Mouse (Mus musculus) granulocyte monocyte progenitor cell, adult 5-6 weeks (primary cell): ENCODE data around the gene Tsnaxip1. TPM values are rescaled to one million over a fixed set of nuclear protein-coding genes. Genes with fewer than 3 reads are reported as not detected.

Source experiments
- ATAC-seq: replicated peaks from 2 replicates; pipeline ENCODE4 v1.8.0; 2016; ENCODE audit warnings: mild to moderate bottlenecking, moderate TSS enrichment, inconsistent platforms; ENCODE audit not compliant: poor library complexity, severe bottlenecking
- total RNA-seq, 2 experiments: library from RNA; stranded (forward) in 1 of 2; stranded (reverse) in 1 of 2; fragments of 200-712, 200-1000 nt in 1 of 2; fragments of >200 nt in 1 of 2; fragmentation: Nextera tagmentation in 1 of 2; gene quantifications; 2 replicates each; pipeline ENCODE4 v1.2.3; 2014 to 2017

Tsnaxip1 gene
- total RNA-seq, 2 experiments from 2014 or later: not detected

- peak; percentile 48 for ATAC-seq
Measured at GRCm38 (mm10) chr8:105858495-105858894, 31.0 kb downstream of the Tsnaxip1 start.

GRCm38 (mm10) chr8:105859314-105859713 lies 31.8 kb downstream of the Tsnaxip1 start:
- no peak for ATAC-seq

GRCm38 (mm10) chr8:105860143-105860981 lies 32.8 kb downstream of the Tsnaxip1 start, which contains the start of gene Nutf2:
Gene Nutf2 (plus strand): TSS chr8:105860580.
- peak; percentile 85 for ATAC-seq

- no peak for ATAC-seq
Measured at GRCm38 (mm10) chr8:105861951-105862350, 34.4 kb downstream of the Tsnaxip1 start.

- no peak for ATAC-seq
Measured at GRCm38 (mm10) chr8:105866364-105867029, 39.0 kb downstream of the Tsnaxip1 start.

- ATAC-seq: no peak
Measured at GRCm38 (mm10) chr8:105874301-105874700, 46.8 kb downstream of the Tsnaxip1 start.

- peak; percentile 98 for ATAC-seq
Measured at GRCm38 (mm10) chr8:105880754-105881520, 53.4 kb downstream of the Tsnaxip1 start, which contains the start of gene Edc4. Gene Edc4 (plus strand): TSS chr8:105880881.

GRCm38 (mm10) chr8:105889756-105890465 lies 62.4 kb downstream of the Tsnaxip1 start:
- ATAC-seq: no peak

GRCm38 (mm10) chr8:105890870-105891269 lies 63.3 kb downstream of the Tsnaxip1 start:
- ATAC-seq: no peak

- ATAC-seq: peak; percentile 40
Measured at GRCm38 (mm10) chr8:105892432-105892831, 64.9 kb downstream of the Tsnaxip1 start.

GRCm38 (mm10) chr8:105893339-105893738 lies 65.8 kb downstream of the Tsnaxip1 start, which contains the start of gene Nrn1l:
Gene Nrn1l (plus strand): TSS chr8:105893567.
- ATAC-seq: peak; percentile 82

Other genes with a start within 250 kb of the Tsnaxip1 start
- 55.3 and 92.8 TPM in 2 replicates for gene Ripor1, start 222.5 kb upstream of the Tsnaxip1 start, total RNA-seq (2014; fragmentation: Nextera tagmentation)
- gene Ripor1, start 222.5 kb upstream of the Tsnaxip1 start, total RNA-seq (2017): 5.4 and 10.1 TPM in 2 replicates
- 104 and 105 TPM in 2 replicates for gene Ctcf, start 191.2 kb upstream of the Tsnaxip1 start, total RNA-seq (2014; fragmentation: Nextera tagmentation)
- 84.1 and 107 TPM in 2 replicates for gene Ctcf, start 191.2 kb upstream of the Tsnaxip1 start, total RNA-seq (2017)
- gene Agrp, start 190.3 kb upstream of the Tsnaxip1 start, total RNA-seq (2014; fragmentation: Nextera tagmentation): not detected in 2 replicates
- not detected in 2 replicates for gene Agrp, start 190.3 kb upstream of the Tsnaxip1 start, total RNA-seq (2017)
- gene Carmil2, start 141.5 kb upstream of the Tsnaxip1 start, total RNA-seq (2014; fragmentation: Nextera tagmentation): 3.4 and 6.3 TPM in 2 replicates
- gene Carmil2, start 141.5 kb upstream of the Tsnaxip1 start, total RNA-seq (2017): 0.86 and 2.1 TPM in 2 replicates
- gene Acd, start 126.6 kb upstream of the Tsnaxip1 start, total RNA-seq (2014; fragmentation: Nextera tagmentation): 52.2 and 56.5 TPM in 2 replicates
- gene Acd, start 126.6 kb upstream of the Tsnaxip1 start, total RNA-seq (2017): 22.4 and 33.3 TPM in 2 replicates
- gene Pard6a, start 126.6 kb upstream of the Tsnaxip1 start, total RNA-seq (2014; fragmentation: Nextera tagmentation): 7.0 and 13.9 TPM in 2 replicates
- gene Pard6a, start 126.6 kb upstream of the Tsnaxip1 start, total RNA-seq (2017): 5.9 and 13.3 TPM in 2 replicates
- not detected in 2 replicates for gene 4933405L10Rik, start 120.1 kb upstream of the Tsnaxip1 start, total RNA-seq (2014; fragmentation: Nextera tagmentation)
- gene 4933405L10Rik, start 120.1 kb upstream of the Tsnaxip1 start, total RNA-seq (2017): not detected in 2 replicates
- gene Enkd1, start 119.5 kb upstream of the Tsnaxip1 start, total RNA-seq (2014; fragmentation: Nextera tagmentation): 20.0 and 35.2 TPM in 2 replicates
- 14.5 and 16.2 TPM in 2 replicates for gene Enkd1, start 119.5 kb upstream of the Tsnaxip1 start, total RNA-seq (2017)
- gene Gfod2, start 69.1 kb upstream of the Tsnaxip1 start, total RNA-seq (2014; fragmentation: Nextera tagmentation): 1.7 TPM in 1 of 2 replicates, not detected in the other
- 3.4 and 4.6 TPM in 2 replicates for gene Gfod2, start 69.1 kb upstream of the Tsnaxip1 start, total RNA-seq (2017)
- gene Ranbp10, start 381 bp upstream of the Tsnaxip1 start, total RNA-seq (2014; fragmentation: Nextera tagmentation): 12.9 and 16.7 TPM in 2 replicates
- gene Ranbp10, start 381 bp upstream of the Tsnaxip1 start, total RNA-seq (2017): 7.2 and 8.3 TPM in 2 replicates
- 21.4 and 22.0 TPM in 2 replicates for gene Cenpt, start 25.5 kb downstream of the Tsnaxip1 start, total RNA-seq (2014; fragmentation: Nextera tagmentation)
- gene Cenpt, start 25.5 kb downstream of the Tsnaxip1 start, total RNA-seq (2017): 9.9 and 10.0 TPM in 2 replicates
- gene Thap11, start 27.4 kb downstream of the Tsnaxip1 start, total RNA-seq (2014; fragmentation: Nextera tagmentation): 20.4 and 30.1 TPM in 2 replicates
- 29.9 and 36.8 TPM in 2 replicates for gene Thap11, start 27.4 kb downstream of the Tsnaxip1 start, total RNA-seq (2017)
- 158 and 185 TPM in 2 replicates for gene Nutf2, start 32.8 kb downstream of the Tsnaxip1 start, total RNA-seq (2014; fragmentation: Nextera tagmentation)
- gene Nutf2, start 32.8 kb downstream of the Tsnaxip1 start, total RNA-seq (2017): 59.3 and 120 TPM in 2 replicates
- gene Edc4, start 53.1 kb downstream of the Tsnaxip1 start, total RNA-seq (2014; fragmentation: Nextera tagmentation): 26.7 and 29.3 TPM in 2 replicates
- 26.4 and 42.3 TPM in 2 replicates for gene Edc4, start 53.1 kb downstream of the Tsnaxip1 start, total RNA-seq (2017)
- gene Nrn1l, start 65.8 kb downstream of the Tsnaxip1 start, total RNA-seq (2014; fragmentation: Nextera tagmentation): 0.90 TPM in 1 of 2 replicates, not detected in the other
- not detected in 2 replicates for gene Nrn1l, start 65.8 kb downstream of the Tsnaxip1 start, total RNA-seq (2017)
- gene Pskh1, start 72.7 kb downstream of the Tsnaxip1 start, total RNA-seq (2014; fragmentation: Nextera tagmentation): 18.0 and 28.1 TPM in 2 replicates
- 19.7 and 20.6 TPM in 2 replicates for gene Pskh1, start 72.7 kb downstream of the Tsnaxip1 start, total RNA-seq (2017)
- gene Ctrl, start 106.1 kb downstream of the Tsnaxip1 start, total RNA-seq (2014; fragmentation: Nextera tagmentation): 2.9 and 5.5 TPM in 2 replicates
- gene Ctrl, start 106.1 kb downstream of the Tsnaxip1 start, total RNA-seq (2017): 2.7 TPM in 1 of 2 replicates, not detected in the other
- 176 and 220 TPM in 2 replicates for gene Psmb10, start 110.7 kb downstream of the Tsnaxip1 start, total RNA-seq (2014; fragmentation: Nextera tagmentation)
- 71.7 and 92.7 TPM in 2 replicates for gene Psmb10, start 110.7 kb downstream of the Tsnaxip1 start, total RNA-seq (2017)
- not detected in 2 replicates for gene Lcat, start 115.7 kb downstream of the Tsnaxip1 start, total RNA-seq (2014; fragmentation: Nextera tagmentation)
- gene Lcat, start 115.7 kb downstream of the Tsnaxip1 start, total RNA-seq (2017): not detected in 2 replicates
- gene Slc12a4, start 138.4 kb downstream of the Tsnaxip1 start, total RNA-seq (2014; fragmentation: Nextera tagmentation): 4.7 and 7.8 TPM in 2 replicates
- 1.6 and 6.8 TPM in 2 replicates for gene Slc12a4, start 138.4 kb downstream of the Tsnaxip1 start, total RNA-seq (2017)
- not detected in 2 replicates for gene Dpep3, start 151.7 kb downstream of the Tsnaxip1 start, total RNA-seq (2014; fragmentation: Nextera tagmentation)
- gene Dpep3, start 151.7 kb downstream of the Tsnaxip1 start, total RNA-seq (2017): not detected in 2 replicates
- 8.3 and 9.6 TPM in 2 replicates for gene Dus2, start 163.6 kb downstream of the Tsnaxip1 start, total RNA-seq (2014; fragmentation: Nextera tagmentation)
- gene Dus2, start 163.6 kb downstream of the Tsnaxip1 start, total RNA-seq (2017): 10.8 and 20.1 TPM in 2 replicates
- not detected in 2 replicates for gene Dpep2nb, start 178.2 kb downstream of the Tsnaxip1 start, total RNA-seq (2014; fragmentation: Nextera tagmentation)
- gene Dpep2nb, start 178.2 kb downstream of the Tsnaxip1 start, total RNA-seq (2017): 0.39 TPM in 1 of 2 replicates, not detected in the other
- gene Ddx28, start 184.2 kb downstream of the Tsnaxip1 start, total RNA-seq (2014; fragmentation: Nextera tagmentation): 5.6 and 11.6 TPM in 2 replicates
- 15.1 and 20.2 TPM in 2 replicates for gene Ddx28, start 184.2 kb downstream of the Tsnaxip1 start, total RNA-seq (2017)
- 74.1 and 86.3 TPM in 2 replicates for gene Nfatc3, start 231.1 kb downstream of the Tsnaxip1 start, total RNA-seq (2014; fragmentation: Nextera tagmentation)
- 31.7 and 32.7 TPM in 2 replicates for gene Nfatc3, start 231.1 kb downstream of the Tsnaxip1 start, total RNA-seq (2017)